Mouse (Mus musculus): ENCODE measurements around the gene Fxyd5.
A peak's percentile ranks its signal among the peaks of the same experiment; 100 is the strongest.

Gene Fxyd5

DNA sequence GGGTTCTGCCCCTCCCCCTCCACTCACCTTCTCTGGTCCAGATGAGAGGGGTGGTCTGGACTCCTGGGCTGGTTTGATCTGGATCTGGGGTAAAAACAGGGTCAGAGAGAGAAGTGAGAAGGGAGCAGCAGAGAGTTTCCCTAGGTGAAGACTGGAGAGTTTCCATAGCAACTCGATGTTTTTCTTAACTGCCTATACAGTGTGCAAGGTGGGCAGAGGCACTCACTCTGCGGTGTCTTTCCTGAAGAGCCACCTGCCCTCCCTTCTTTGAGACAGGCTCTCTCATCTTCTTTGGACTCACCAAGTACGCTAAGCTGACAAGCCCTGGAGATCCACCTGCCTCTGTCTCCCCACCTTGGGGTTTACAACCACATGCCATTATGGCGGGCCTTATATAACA is 3.3 kb downstream of the Fxyd5 start:
- no peak for DNase-seq

DNA sequence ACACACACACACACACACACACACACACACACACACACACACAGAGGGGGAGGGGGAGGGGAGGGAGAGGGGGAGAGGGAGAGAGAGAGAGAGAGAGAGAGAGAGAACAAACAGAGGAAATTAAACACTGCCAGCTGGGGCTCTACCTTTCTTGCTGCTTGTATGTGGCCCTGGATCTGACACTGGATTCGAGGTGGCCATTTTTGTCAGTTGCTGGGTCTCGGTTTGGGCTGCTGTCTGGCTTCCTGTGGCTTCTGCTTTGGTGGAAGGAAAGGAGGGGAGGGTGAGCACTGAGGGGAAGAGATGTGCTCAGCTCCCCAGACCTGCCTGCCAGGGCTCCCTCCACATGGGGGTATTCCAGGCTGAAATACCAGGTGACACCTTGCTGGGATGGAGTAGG is 4.6 kb downstream of the Fxyd5 start:
- DNase-seq = no peak

DNA sequence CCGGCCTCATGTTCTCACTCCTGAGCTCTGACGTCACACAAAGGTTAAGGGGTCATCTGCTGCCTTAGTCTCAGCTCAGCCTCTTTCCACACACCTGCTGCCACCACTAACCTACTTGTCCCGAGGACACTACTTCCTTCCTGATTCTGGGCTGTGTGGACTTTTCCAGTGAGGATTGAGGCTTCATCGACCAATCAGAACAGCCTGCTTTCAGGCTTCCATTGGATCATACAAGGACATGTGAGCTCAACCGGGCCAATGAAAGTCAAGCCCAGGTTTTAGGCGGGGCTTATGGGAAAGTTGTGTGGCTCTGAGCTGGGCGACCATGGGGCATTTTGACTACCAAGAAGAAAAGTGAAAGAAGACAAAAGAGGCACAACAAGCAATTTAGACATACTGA is 5.4 kb downstream of the Fxyd5 start:
- no peak for DNase-seq

DNA sequence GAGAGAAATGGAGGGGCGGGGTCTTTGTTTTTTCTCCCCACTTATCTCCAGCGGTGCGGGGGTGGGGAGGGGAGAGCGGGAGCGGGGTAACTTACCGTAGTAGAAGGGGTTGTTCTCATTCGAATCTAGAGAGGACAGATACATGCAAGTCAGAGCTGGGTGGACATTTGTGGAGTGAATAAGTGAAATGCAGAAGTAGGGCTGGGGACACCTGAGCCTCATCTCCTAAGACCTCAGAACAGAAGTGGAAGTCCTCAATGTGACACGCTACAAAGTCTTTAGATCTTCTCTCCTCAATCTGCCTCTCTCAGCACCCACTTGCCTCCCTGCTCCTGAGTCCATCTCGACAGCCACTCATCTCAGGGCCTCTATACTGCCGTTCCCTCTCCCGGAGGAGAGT is 7.0 kb downstream of the Fxyd5 start:
- no peak for DNase-seq

DNA sequence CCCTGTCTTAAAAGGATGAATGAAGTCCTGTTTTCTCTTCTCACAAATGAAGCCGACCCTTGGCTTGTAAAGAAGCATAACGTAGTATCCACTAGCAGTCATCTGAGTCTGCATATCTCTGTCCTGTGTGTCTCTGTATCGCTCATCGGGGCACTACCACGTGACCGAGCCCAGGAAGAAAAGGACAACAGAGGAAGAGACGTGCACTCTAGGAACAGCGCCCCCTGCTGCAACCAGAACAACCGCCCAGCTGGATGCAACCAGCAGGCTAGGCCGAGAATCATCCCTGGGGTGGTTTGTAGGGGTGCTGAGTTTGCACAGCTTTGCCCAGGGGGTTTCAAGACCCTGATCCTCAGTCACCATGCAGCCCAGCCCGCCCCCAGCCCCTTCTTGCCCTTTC is 7.5 kb downstream of the Fxyd5 start:
- DNase-seq = no peak

DNA sequence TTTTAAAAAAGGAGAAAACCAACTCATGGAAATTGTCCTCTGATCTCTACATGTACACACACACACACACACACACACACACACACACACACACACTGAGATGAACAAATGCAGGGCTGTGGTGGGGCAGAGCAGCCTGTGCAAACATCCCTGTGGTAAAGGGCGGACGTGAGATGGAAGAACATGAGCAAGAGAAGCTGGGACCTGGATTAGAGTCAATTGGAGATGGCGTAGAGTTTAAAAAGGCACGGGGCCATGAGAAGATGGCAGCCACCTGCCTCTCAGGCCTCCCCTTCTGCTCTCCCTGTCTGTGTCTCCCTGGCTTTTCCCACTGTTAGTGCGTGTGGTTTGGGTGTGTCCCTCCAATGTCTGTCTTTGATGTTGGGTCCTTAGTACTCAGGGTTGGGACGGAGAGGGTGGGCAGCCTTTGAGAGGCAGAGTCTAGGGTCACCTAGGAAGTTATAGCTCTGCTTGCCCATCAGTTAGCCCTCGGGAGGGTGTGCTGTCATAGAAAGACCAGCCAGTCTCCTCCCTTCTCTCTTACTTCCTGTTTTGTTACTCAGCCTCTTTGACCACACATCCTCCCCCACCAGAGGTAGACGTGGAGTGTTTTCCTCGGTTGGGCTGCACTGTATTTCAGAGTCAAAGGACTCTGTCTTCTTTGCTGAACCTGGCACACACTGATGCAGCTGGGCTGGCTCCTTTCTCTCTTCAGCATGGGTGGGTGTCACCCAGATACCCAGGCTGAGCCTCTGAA is 8.7 kb downstream of the Fxyd5 start:
- DNase-seq = no peak

DNA sequence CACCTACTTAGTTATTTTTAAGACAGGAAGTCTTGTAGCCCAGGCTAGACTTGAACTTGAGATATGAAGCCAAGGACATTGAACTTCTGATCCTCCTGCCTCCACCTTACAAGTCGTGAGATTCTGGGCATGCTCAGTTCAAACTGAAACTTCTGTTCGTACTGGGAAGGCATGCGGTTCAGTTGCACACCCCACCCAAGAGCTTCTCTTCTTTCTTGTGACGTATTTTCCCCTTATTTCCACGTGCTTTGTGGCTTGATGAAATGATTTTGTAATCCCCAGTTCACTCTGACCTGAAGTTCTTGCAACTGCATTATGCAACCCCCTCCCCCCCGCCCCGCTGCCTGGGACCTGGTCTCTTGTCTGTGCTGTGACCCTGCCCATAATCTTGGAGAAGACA is 10.6 kb downstream of the Fxyd5 start:
- no peak for DNase-seq

DNA sequence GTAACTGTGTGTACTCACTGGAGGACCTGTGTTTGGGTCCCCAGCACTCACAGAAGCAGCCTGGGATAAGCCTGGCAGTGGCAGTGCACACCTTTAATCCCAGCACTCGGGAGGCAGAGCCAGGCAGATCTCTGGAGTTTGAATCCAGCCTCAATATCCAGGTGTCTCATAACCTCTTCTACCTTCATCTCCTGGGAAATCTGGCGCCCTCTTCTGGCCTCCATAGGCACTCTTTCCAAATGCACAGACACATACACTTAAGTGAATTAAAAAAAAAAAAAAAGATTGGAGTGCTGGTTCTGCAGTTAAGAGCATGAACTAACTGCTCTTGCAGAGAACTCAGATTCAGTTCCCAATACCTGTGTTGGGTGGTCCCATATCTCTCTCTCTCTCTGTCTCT is 11.6 kb downstream of the Fxyd5 start:
- DNase-seq = no peak

DNA sequence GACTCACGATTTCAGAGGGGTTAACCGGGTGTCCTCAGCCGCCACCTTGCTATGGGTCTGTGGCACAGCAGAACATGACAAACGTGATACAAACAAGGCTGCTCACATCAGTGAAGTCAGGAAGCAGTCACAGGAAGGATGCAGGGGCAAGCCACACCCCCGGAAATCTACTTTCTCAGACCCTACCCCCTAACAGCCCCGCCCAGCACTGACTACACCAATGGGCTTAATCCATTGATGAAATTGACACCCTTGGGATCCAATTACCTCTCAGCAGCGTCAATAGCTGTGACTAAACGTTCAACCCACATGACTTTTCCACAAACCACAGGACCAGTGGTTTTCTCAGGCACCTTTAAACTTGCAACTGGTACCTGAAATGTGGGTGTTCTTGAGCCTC is 13.7 kb downstream of the Fxyd5 start:
- no peak for DNase-seq

DNA sequence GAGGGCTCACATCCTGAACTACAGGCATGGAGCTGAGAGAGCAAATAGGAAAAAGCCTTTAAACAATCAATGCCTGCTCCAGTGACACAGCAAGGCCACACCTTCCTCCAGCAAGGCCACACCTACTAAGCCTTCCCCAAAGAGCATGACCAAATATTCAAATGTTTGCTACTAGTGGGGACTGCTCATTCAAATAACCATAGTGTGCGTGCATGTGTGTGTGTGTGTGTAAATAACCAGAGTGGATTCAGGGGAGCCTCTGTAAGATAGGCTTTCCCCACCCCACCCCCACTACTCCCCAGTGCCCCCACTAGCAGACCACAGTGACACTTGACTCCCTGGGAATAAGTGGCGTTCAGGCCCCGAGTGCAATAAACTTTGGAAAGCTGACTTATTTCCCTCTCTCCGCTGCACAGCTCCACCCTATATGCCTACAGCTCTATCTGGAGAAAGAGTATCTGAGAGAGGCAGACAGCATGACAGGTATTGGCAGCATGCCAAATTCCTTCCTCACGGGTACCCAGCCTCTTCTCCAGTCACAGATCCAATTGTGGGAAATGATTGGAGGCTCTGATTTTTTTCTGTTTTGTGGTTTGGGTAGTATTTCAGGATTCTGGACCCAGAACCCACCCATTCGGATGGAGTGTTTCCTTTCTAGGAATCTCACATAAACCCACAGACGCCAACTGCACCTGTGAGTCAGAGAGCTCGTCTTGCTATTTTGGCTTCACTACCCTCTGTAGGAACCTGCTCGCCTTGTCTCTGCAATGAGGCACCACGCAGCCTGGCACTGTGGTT is 25.0 kb downstream of the Fxyd5 start:
- no peak for DNase-seq

DNA sequence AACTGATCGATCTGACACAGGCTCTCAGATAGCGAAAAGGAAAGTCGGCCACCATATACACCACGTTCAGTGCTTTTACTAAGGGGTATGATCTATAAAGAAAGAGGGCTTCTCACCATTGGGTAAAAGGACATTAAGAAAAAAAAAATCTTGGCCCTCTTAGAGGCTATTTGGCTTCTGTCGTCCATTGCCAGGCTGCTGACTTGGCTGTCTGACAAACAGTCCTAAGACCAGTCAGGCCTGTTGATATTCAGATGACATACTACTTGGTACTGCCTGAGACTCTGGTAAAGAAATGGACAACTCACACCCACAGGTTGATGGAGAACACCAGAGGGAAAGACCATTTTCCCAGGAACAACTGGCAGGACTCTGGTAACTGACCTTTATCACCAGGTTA is 29.3 kb downstream of the Fxyd5 start:
- no peak for DNase-seq

DNA sequence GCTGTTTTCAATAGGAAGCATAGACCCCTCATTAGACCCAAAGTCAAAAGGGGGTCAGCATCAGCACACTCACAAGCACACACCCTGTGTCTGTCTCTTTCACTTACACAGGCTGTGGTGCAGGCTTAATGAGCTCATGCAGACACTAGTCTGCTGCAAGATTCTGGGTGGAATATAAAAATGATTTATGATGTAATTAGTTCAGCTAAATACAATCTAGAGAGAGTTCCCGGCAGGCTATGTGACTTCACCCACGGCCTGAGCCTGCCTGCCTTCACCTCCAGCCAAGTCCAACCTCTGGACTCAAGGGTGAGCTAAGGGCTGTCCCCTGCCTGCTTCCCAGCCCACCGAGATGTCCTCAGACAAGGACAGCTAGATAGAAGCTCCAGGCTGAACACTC is 33.4 kb downstream of the Fxyd5 start:
- no peak for DNase-seq

DNA sequence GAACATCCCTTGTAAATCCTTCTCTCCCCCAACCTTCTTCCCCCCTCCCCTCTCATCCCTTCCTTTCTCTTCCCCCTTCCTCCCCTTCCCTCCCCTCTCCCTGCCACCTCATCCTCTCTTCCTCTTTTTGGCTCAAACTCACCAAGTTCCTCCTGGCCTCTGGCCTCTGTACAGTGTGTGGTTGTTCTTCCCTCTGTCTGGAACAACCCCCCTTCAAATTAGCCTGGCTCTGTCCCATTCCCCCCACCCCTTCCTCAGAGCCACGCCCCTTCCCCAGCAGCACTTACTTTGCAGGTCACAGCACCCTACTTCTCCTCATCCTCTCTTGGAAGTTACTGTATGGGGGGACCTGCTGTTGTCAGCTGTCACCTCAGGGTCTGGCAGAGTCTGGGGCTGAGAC is 34.1 kb downstream of the Fxyd5 start:
- DNase-seq = no peak

DNA sequence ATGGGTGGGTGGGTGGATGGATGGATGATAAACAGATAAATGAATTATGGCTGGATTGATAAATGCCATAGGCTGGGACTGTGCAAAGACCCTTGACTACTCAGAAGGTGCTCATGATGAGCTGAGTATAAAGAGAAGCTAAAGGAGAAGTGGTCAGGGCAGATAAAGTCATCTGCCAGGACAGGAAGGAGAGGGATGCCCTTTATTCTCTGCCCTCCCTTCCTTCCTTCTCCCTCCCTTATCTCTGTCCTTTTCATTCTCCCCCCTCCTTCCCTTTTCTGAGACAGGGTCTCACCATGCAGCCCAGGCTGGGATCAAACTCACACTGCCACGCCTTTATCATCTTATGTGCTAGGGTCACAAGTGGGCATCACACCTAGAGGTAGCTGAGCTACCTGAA is 34.5 kb downstream of the Fxyd5 start:
- DNase-seq = no peak

DNA sequence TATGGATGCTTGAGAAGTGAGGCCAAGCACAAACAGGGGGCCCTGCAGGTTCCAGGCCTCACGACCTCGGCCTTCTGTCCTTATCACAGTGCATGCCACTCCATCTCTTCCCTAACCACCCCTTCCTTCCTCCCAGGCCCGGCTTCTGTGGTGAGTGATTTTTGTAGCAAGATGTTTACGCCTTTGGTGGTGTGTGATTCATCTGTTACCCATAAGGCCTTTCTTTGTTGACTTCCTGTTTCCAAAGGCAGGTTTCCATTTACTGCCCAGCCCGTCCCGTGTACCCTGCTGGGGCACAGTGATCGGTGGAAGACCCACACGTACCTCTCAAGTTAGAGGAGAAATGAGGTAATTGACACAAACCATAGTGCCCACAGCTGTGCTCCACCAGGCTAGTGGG is 39.6 kb downstream of the Fxyd5 start:
- no peak for DNase-seq

DNA sequence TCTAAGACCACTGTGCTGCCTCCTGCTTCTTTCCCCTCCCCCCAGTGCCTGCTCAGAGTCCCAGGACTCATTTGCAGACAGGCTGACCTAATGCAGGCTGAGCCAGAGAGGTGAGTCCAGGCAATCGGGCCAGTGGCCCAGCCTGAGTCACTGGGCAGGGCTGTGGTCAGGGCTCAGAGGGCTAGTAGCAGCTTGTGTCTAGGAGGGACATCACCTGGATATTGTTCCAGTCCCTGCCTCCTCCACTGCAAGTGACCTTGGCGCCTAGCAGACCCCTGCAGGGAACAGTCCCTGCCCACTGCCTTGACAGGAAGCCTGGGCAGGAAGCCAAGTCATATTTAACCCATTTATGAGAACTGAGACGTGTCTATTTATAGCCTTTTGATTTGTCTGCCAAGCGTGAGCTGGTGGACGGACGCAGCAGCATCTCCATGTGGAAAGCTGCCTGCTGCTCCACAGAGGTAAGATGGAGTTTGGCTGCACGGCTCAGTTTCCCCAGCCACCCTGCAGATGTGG is 41.7 kb downstream of the Fxyd5 start:
- DNase-seq = peak; percentile 12

DNA sequence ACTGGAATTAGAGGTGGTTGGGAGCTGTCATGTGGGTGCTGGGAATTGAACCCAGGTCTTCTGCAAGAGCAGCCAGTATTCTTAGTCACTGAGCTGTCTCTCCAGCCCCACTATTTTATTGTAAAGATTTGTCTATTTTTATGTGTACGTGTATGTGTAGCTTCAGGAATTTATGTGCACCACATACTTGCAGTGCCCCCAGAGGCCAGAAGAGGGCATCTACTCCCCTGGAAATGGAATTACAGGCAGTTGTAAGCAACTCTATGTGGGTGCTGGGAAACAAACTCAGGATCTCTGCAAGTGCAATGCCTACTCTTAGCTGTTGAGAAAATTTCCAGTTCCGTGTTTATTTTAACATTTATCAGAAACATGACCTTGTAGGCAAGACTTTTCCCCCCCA is 45.8 kb downstream of the Fxyd5 start:
- DNase-seq = no peak

DNA sequence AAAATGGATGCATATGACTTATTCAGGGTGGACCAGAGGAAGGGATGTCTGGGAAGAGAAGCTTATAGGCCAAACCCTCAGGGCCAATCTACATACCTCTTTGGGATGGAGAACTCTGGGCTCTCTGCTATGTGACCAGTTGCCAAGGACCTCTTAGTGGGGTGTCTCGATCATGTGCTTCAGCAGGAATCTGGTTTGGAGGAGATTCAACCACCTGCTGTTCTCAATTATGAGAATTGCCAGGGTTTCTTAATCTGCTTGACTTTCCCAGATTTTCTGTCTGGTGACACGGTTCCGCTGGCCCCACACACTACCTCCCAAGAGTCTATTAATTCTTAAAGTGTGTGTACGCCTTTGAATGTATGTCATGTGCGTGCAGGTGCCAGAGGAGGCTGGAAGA is 48.3 kb downstream of the Fxyd5 start:
- DNase-seq = no peak

DNA sequence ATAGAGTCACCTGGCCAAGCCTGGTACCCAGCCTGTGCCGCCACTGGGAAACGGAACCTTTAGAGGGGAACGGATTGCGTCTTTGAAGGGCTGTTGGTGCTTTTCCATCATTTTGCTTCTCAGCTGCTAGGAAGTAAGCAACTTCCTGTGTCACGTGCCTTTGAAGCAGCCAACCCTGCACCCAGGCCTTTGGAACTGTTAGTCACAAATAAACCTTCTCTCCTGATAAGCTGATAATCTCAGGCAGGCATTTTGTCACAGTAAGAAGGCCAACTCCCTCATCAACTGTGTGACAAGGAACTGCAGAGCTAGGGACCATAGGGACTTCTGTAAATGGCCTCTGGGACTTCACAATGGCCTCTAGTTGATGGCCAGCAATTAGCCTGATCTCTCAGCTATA is 50.1 kb downstream of the Fxyd5 start:
- no peak for DNase-seq

DNA sequence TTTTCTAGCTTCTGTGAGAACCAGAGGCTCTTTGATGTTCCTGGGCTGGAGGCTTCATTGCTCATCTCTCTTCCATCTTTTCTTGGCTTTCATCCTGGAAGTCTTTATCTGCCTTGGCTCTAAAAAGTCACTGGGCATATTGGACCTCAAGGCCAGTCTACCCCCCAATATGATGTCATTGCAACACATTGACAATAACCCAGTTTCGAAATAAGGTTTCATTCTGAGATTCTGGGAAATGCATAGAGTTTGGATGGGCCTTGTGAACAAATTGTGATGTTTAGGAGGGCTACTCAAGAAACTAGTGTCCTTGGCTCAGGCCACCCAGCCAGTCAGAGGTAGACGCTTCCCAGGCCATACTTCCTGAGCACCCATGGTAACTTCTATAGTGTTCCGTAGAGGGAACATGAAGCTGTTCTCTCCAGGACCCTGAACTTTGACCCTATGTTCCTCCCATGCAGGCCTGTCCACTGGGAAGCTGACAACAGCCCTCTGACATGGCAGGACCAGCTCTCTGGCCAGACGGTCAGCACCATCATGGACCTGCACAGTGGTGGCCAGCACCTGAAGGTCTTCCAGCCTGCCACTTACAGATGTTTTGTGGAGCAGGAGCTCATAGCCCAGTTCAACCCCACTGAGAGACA is 53.6 kb downstream of the Fxyd5 start:
- no peak for DNase-seq

DNA sequence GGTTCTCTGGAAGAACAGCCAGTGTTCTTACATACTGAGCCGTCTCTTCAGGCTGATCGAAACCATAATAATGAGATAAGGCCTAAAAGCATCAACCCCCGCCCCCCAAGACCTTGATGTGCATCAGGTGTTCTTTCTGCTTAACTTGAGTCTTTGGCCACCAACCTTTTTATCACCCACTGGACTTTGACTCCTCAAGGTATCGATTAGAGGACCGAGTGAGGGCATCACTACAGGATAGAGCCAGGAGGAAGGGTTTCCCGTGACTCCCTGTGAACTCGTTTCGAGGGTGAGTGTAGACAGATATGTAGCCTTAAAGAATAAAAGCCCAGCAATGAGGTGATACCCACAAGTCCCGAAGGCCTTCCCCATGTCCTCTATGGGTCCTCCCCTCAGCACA is 56.9 kb downstream of the Fxyd5 start:
- DNase-seq = no peak
